Mouse (Mus musculus): Measurements from ENCODE around the gene Lrba. TPM values are rescaled to one million over a fixed set of nuclear protein-coding genes. Genes with fewer than 3 reads are reported as not detected.

The Lrba gene
- polyA plus RNA-seq, 1 experiment = 16.8 TPM

GRCm38 (mm10) chr3:86689305-86689704 is 464.8 kb downstream of the Lrba start:
- Histone ChIP-seq H3K4me3 (ENCODE audit: insufficient read depth, low read depth, low read length) (no peak overlapping the region), H3K27ac (replicated peaks; ENCODE audit: low read depth, low read length) (no peak overlapping the region), H3K4me1 (ENCODE audit: control insufficient read depth, insufficient read depth, insufficient read length, low read length) (no peaks in the 10 kb centered on the region)

GRCm38 (mm10) chr3:86692779-86693178 is 468.3 kb downstream of the Lrba start:
- Histone ChIP-seq H3K4me1 (ENCODE audit: control insufficient read depth, insufficient read depth, insufficient read length, low read length) (no peaks in the 10 kb centered on the region), H3K4me3 (ENCODE audit: insufficient read depth, low read depth, low read length) (no peak overlapping the region), H3K27ac (replicated peaks; ENCODE audit: low read depth, low read length) (no peak overlapping the region)

GRCm38 (mm10) chr3:86693553-86693952 is 469.1 kb downstream of the Lrba start:
- H3K27ac ChIP-seq (replicated peaks; ENCODE audit: low read depth, low read length) = no peak overlapping the region
- H3K4me3 ChIP-seq (ENCODE audit: insufficient read depth, low read depth, low read length) = no peak overlapping the region
- H3K4me1 ChIP-seq (ENCODE audit: control insufficient read depth, insufficient read depth, insufficient read length, low read length) = no peaks in the 10 kb centered on the region

- Histone ChIP-seq H3K27ac (replicated peaks; ENCODE audit: low read depth, low read length) (no peak overlapping the region), H3K4me1 (ENCODE audit: control insufficient read depth, insufficient read depth, insufficient read length, low read length) (no peaks in the 10 kb centered on the region), H3K4me3 (ENCODE audit: insufficient read depth, low read depth, low read length) (no peak overlapping the region)
Measured at GRCm38 (mm10) chr3:86698947-86699346, 474.5 kb downstream of the Lrba start.

GRCm38 (mm10) chr3:86701163-86701563 is 476.7 kb downstream of the Lrba start:
- Histone ChIP-seq H3K4me1 (ENCODE audit: control insufficient read depth, insufficient read depth, insufficient read length, low read length) (no peaks in the 10 kb centered on the region), H3K4me3 (ENCODE audit: insufficient read depth, low read depth, low read length) (no peak overlapping the region)

GRCm38 (mm10) chr3:86709472-86709871 is 485.0 kb downstream of the Lrba start:
- Histone ChIP-seq H3K4me1 (ENCODE audit: control insufficient read depth, insufficient read depth, insufficient read length, low read length) (no peaks in the 10 kb centered on the region), H3K27ac (replicated peaks; ENCODE audit: low read depth, low read length) (no peak overlapping the region)

More at GRCm38 (mm10) chr3:86701163-86701563, 476.7 kb downstream of the Lrba start:
- H3K27ac ChIP-seq (replicated peaks; ENCODE audit: low read depth, low read length) = no peak overlapping the region

GRCm38 (mm10) chr3:86711530-86711929 is 487.1 kb downstream of the Lrba start:
- H3K27ac ChIP-seq (replicated peaks; ENCODE audit: low read depth, low read length) = no peak overlapping the region
- H3K4me3 ChIP-seq (ENCODE audit: insufficient read depth, low read depth, low read length) = no peak overlapping the region
- H3K4me1 ChIP-seq (ENCODE audit: control insufficient read depth, insufficient read depth, insufficient read length, low read length) = no peaks in the 10 kb centered on the region

More at GRCm38 (mm10) chr3:86709472-86709871, 485.0 kb downstream of the Lrba start:
- no peak overlapping the region for H3K4me3 ChIP-seq (ENCODE audit: insufficient read depth, low read depth, low read length)

- H3K27ac ChIP-seq (replicated peaks; ENCODE audit: low read depth, low read length) = no peak overlapping the region
- H3K4me1 ChIP-seq (ENCODE audit: control insufficient read depth, insufficient read depth, insufficient read length, low read length) = no peaks in the 10 kb centered on the region
- H3K4me3 ChIP-seq (ENCODE audit: insufficient read depth, low read depth, low read length) = no peak overlapping the region
Measured at GRCm38 (mm10) chr3:86712758-86713157, 488.3 kb downstream of the Lrba start.

- no peak overlapping the region for H3K4me3 ChIP-seq (ENCODE audit: insufficient read depth, low read depth, low read length)
- no peaks in the 10 kb centered on the region for H3K4me1 ChIP-seq (ENCODE audit: control insufficient read depth, insufficient read depth, insufficient read length, low read length)
- no peak overlapping the region for H3K27ac ChIP-seq (replicated peaks; ENCODE audit: low read depth, low read length)
Measured at GRCm38 (mm10) chr3:86714446-86714845, 490.0 kb downstream of the Lrba start.

GRCm38 (mm10) chr3:86723415-86724298 is 499.2 kb downstream of the Lrba start:
- no peaks in the 10 kb centered on the region for H3K4me1 ChIP-seq (ENCODE audit: control insufficient read depth, insufficient read depth, insufficient read length, low read length)
- H3K27ac ChIP-seq (replicated peaks; ENCODE audit: low read depth, low read length) = no peak overlapping the region

GRCm38 (mm10) chr3:86725113-86725512 is 500.6 kb downstream of the Lrba start:
- Histone ChIP-seq H3K4me1 (ENCODE audit: control insufficient read depth, insufficient read depth, insufficient read length, low read length) (no peaks in the 10 kb centered on the region), H3K4me3 (ENCODE audit: insufficient read depth, low read depth, low read length) (no peak overlapping the region), H3K27ac (replicated peaks; ENCODE audit: low read depth, low read length) (no peak overlapping the region)

More at GRCm38 (mm10) chr3:86723415-86724298, 499.2 kb downstream of the Lrba start:
- no peak overlapping the region for H3K4me3 ChIP-seq (ENCODE audit: insufficient read depth, low read depth, low read length)

GRCm38 (mm10) chr3:86738831-86739230 is 514.4 kb downstream of the Lrba start:
- Histone ChIP-seq H3K4me3 (ENCODE audit: insufficient read depth, low read depth, low read length) (no peak overlapping the region), H3K4me1 (ENCODE audit: control insufficient read depth, insufficient read depth, insufficient read length, low read length) (no peaks in the 10 kb centered on the region), H3K27ac (replicated peaks; ENCODE audit: low read depth, low read length) (no peak overlapping the region)

- Histone ChIP-seq H3K4me1 (ENCODE audit: control insufficient read depth, insufficient read depth, insufficient read length, low read length) (no peaks in the 10 kb centered on the region), H3K4me3 (ENCODE audit: insufficient read depth, low read depth, low read length) (no peak overlapping the region), H3K27ac (replicated peaks; ENCODE audit: low read depth, low read length) (no peak overlapping the region)
Measured at GRCm38 (mm10) chr3:86739745-86740144, 515.3 kb downstream of the Lrba start.

GRCm38 (mm10) chr3:86745348-86745747 is 520.9 kb downstream of the Lrba start:
- no peak overlapping the region for H3K4me3 ChIP-seq (ENCODE audit: insufficient read depth, low read depth, low read length)
- H3K4me1 ChIP-seq (ENCODE audit: control insufficient read depth, insufficient read depth, insufficient read length, low read length) = no peaks in the 10 kb centered on the region
- H3K27ac ChIP-seq (replicated peaks; ENCODE audit: low read depth, low read length) = no peak overlapping the region

- H3K4me3 ChIP-seq (ENCODE audit: insufficient read depth, low read depth, low read length) = no peak overlapping the region
- H3K27ac ChIP-seq (replicated peaks; ENCODE audit: low read depth, low read length) = no peak overlapping the region
- H3K4me1 ChIP-seq (ENCODE audit: control insufficient read depth, insufficient read depth, insufficient read length, low read length) = no peaks in the 10 kb centered on the region
Measured at GRCm38 (mm10) chr3:86745769-86746512, 521.5 kb downstream of the Lrba start.
